Mouse (Mus musculus): ENCODE data around the gene Cbx1. TPM values are rescaled to one million over a fixed set of nuclear protein-coding genes. Genes with fewer than 3 reads are reported as not detected.
"Not testable (repeated sequence)": the region's sequence is repeated elsewhere in the genome, so short reads cannot be mapped to it uniquely, and the experiment has no call there.

Cbx1 gene
- total RNA-seq, 2 experiments from 2014 or later = 64.9 to 73.1 TPM

GRCm38 (mm10) chr11:96838341-96838740 is 49.4 kb downstream of the Cbx1 start:
- no peak for DNase-seq

GRCm38 (mm10) chr11:96839428-96839827 is 50.5 kb downstream of the Cbx1 start:
- no peak for DNase-seq

- no peak for DNase-seq
Observed at GRCm38 (mm10) chr11:96839877-96840276, 51.0 kb downstream of the Cbx1 start.

GRCm38 (mm10) chr11:96840290-96840689 is 51.4 kb downstream of the Cbx1 start:
- DNase-seq = no peak

- DNase-seq = no peak
Observed at GRCm38 (mm10) chr11:96843627-96844026, 54.7 kb downstream of the Cbx1 start.

- DNase-seq = no peak
Observed at GRCm38 (mm10) chr11:96847240-96847639, 58.3 kb downstream of the Cbx1 start.

- DNase-seq = no peak
Observed at GRCm38 (mm10) chr11:96848694-96849093, 59.8 kb downstream of the Cbx1 start.

GRCm38 (mm10) chr11:96849145-96849544 is 60.2 kb downstream of the Cbx1 start:
- not testable (repeated sequence) for DNase-seq

- peak; percentile 82 for DNase-seq
Observed at GRCm38 (mm10) chr11:96849681-96850467, 60.9 kb downstream of the Cbx1 start, which contains the start of gene Copz2. Gene Copz2 (plus strand): TSS chr11:96849870.

- peak; percentile 71 for DNase-seq
Observed at GRCm38 (mm10) chr11:96857446-96857845, 68.5 kb downstream of the Cbx1 start.

Small RNAs within 50 kb of the gene (microRNA-seq; reads per million reads assigned to microRNA genes)
- gene Mir152 = 501 reads per million, percentile 66 among the genes with 10 or more reads in this experiment

Other genes with a start within 250 kb of the Cbx1 start
- gene Snx11, start 11.6 kb upstream of the Cbx1 start, total RNA-seq (2021) = 10 to 100 TPM; 19.2 to 22.9 TPM
- gene Nfe2l1, start 40.8 kb downstream of the Cbx1 start, total RNA-seq (2021) = 100 to 1,000 TPM; 300 to 307 TPM
- 10 to 100 TPM; 45.5 to 50.3 TPM for gene Copz2, start 60.7 kb downstream of the Cbx1 start, total RNA-seq (2021)
- gene Cdk5rap3, start 127.4 kb downstream of the Cbx1 start, total RNA-seq (2021) = 10 to 100 TPM; 54.1 to 54.9 TPM
- gene Prr15l, start 139.0 kb downstream of the Cbx1 start, total RNA-seq (2021) = under 1 TPM; 0.24 to 0.66 TPM
- gene Pnpo, start 154.9 kb downstream of the Cbx1 start, total RNA-seq (2021) = 10 to 100 TPM; 29.1 to 32.5 TPM
- gene Sp2, start 193.8 kb downstream of the Cbx1 start, total RNA-seq (2021) = 10 to 100 TPM; 14.3 to 16.3 TPM
- under 1 TPM; 0.18 to 0.30 TPM for gene Sp6, start 224.3 kb downstream of the Cbx1 start, total RNA-seq (2021)
- gene Scrn2, start 240.8 kb downstream of the Cbx1 start, total RNA-seq (2021) = 10 to 100 TPM; 22.5 to 25.9 TPM

Data from adrenal gland, postnatal 10 days (tissue).